Mouse (Mus musculus): ENCODE results near the gene Aldh5a1. TPM values are rescaled to one million over a fixed set of nuclear protein-coding genes. Genes with fewer than 3 reads are reported as not detected.

The Aldh5a1 gene
- polyA plus RNA-seq, 1 experiment from 2014 or later: 9.0 TPM

DNA sequence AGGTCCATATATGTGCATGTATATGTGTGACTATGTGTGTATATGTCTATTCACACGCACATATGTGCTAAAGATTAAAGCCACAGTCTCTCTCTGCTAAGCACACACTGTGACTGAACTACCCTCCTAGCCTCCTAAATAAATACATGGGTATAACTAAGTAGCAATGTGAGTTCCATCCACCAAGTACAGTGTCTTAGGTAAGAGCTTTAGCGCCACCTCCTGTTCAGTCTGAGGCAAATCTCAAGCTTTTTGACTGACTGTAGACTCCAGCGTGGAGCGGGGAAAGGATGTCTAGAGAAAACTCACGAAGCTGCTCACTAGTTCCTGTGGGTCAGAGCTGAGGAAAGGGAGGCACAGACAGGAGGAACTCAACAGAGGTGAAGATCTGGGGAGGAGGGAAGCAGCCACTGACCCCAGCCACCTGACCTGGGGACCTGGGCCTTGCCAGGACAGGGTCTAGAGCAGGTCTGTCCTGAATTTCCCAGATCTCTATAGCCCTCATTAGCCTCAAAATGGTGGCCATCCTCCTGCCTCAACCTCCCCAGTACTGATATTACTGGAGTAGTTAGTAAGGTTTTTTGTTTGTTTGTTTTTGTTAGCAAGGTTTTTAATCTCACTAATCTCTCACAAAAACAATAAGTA is 17.0 kb downstream of the Aldh5a1 start:
- ATAC-seq: peak; percentile 87
- 30% methylated on average over 5 of the region's 5 CpGs for WGBS

GRCm38 (mm10) chr13:24915831-24916230 is 21.6 kb downstream of the Aldh5a1 start:
- no peak overlapping the region for H3K4me3 ChIP-seq (replicated peaks; ENCODE audit: low read length)
- H3K27ac ChIP-seq (ENCODE audit: low read length): no peak overlapping the region
- H3K9ac ChIP-seq (replicated peaks; ENCODE audit: low read depth, low read length): no peak overlapping the region
- H3K9me3 ChIP-seq (ENCODE audit: control insufficient read depth, low read length): no peaks in the 10 kb centered on the region
- H3K4me2 ChIP-seq (ENCODE audit: low read length): no peak overlapping the region
- H3K4me1 ChIP-seq (replicated peaks; ENCODE audit: control insufficient read depth, insufficient read depth, low read length): no peaks in the 10 kb centered on the region
- no peaks in the 10 kb centered on the region for H3K36me3 ChIP-seq (ENCODE audit: control insufficient read depth, insufficient read depth)
- WGBS: 70% methylated on average over 13 of the region's 13 CpGs
- no peaks in the 10 kb centered on the region for H3K27me3 ChIP-seq (replicated peaks; ENCODE audit: control insufficient read depth, insufficient read depth, low read length)
- ATAC-seq: no peak

More for the DNA sequence above, 17.0 kb downstream of the Aldh5a1 start:
- H3K27me3 ChIP-seq (replicated peaks; ENCODE audit: control insufficient read depth, insufficient read depth, low read length): no peaks in the 10 kb centered on the region
- H3K4me3 ChIP-seq (replicated peaks; ENCODE audit: low read length): no peak overlapping the region
- H3K4me1 ChIP-seq (replicated peaks; ENCODE audit: control insufficient read depth, insufficient read depth, low read length): no peaks in the 10 kb centered on the region
- H3K4me2 ChIP-seq (ENCODE audit: low read length): no peak overlapping the region
- peaks cover 4% of the 10 kb centered on the region for H3K36me3 ChIP-seq (ENCODE audit: control insufficient read depth, insufficient read depth)
- no peaks in the 10 kb centered on the region for H3K9me3 ChIP-seq (ENCODE audit: control insufficient read depth, low read length)
- no peak overlapping the region for H3K27ac ChIP-seq (ENCODE audit: low read length)
- no peak overlapping the region for H3K9ac ChIP-seq (replicated peaks; ENCODE audit: low read depth, low read length)

DNA sequence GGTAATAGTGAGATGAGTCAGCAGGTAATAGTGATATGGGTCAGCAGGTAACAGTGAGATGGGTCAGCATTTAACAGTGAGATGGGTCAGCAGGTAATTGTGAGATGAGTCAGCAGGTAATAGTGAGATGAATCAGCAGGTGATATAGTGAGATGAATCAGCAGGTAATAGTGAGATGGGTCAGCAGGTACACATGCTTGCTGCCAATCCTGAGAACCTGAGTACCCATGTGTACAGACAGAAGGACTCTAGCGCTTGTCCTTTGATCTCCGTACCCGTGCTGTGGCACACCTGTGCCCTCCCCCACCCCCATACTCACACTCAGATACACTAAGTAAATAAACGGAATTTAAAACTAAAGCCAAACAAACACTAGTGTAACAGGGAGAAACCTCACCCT is 22.5 kb downstream of the Aldh5a1 start:
- Histone ChIP-seq H3K4me1 (replicated peaks; ENCODE audit: control insufficient read depth, insufficient read depth, low read length) (no peaks in the 10 kb centered on the region), H3K4me3 (replicated peaks; ENCODE audit: low read length) (no peak overlapping the region)
- no peak for ATAC-seq

GRCm38 (mm10) chr13:24913576-24913975 is 23.9 kb downstream of the Aldh5a1 start:
- Histone ChIP-seq H3K27me3 (replicated peaks; ENCODE audit: control insufficient read depth, insufficient read depth, low read length) (no peaks in the 10 kb centered on the region), H3K4me1 (replicated peaks; ENCODE audit: control insufficient read depth, insufficient read depth, low read length) (no peaks in the 10 kb centered on the region), H3K9ac (replicated peaks; ENCODE audit: low read depth, low read length) (no peak overlapping the region), H3K27ac (ENCODE audit: low read length) (no peak overlapping the region), H3K4me3 (replicated peaks; ENCODE audit: low read length) (no peak overlapping the region), H3K9me3 (ENCODE audit: control insufficient read depth, low read length) (no peaks in the 10 kb centered on the region), H3K4me2 (ENCODE audit: low read length) (no peak overlapping the region), H3K36me3 (ENCODE audit: control insufficient read depth, insufficient read depth) (no peaks in the 10 kb centered on the region; the same call in 1 of the 2 replicates)
- WGBS: 94% methylated on average over 7 of the region's 7 CpGs
- no peak for ATAC-seq

More for the DNA sequence above, 22.5 kb downstream of the Aldh5a1 start:
- no peak overlapping the region for H3K9ac ChIP-seq (replicated peaks; ENCODE audit: low read depth, low read length)
- no peak overlapping the region for H3K4me2 ChIP-seq (ENCODE audit: low read length)
- 92% methylated on average over 4 of the region's 4 CpGs for WGBS
- no peaks in the 10 kb centered on the region; the same call in 1 of the 2 replicates for H3K36me3 ChIP-seq (ENCODE audit: control insufficient read depth, insufficient read depth)
- no peak overlapping the region for H3K27ac ChIP-seq (ENCODE audit: low read length)
- H3K9me3 ChIP-seq (ENCODE audit: control insufficient read depth, low read length): no peaks in the 10 kb centered on the region
- H3K27me3 ChIP-seq (replicated peaks; ENCODE audit: control insufficient read depth, insufficient read depth, low read length): no peaks in the 10 kb centered on the region

GRCm38 (mm10) chr13:24909112-24909511 is 28.3 kb downstream of the Aldh5a1 start:
- H3K36me3 ChIP-seq (ENCODE audit: control insufficient read depth, insufficient read depth): no peaks in the 10 kb centered on the region; the same call in 1 of the 2 replicates
- no peak for ATAC-seq
- no peaks in the 10 kb centered on the region for H3K4me1 ChIP-seq (replicated peaks; ENCODE audit: control insufficient read depth, insufficient read depth, low read length)
- H3K9me3 ChIP-seq (ENCODE audit: control insufficient read depth, low read length): no peaks in the 10 kb centered on the region
- no peaks in the 10 kb centered on the region for H3K27me3 ChIP-seq (replicated peaks; ENCODE audit: control insufficient read depth, insufficient read depth, low read length)
- no peak overlapping the region for H3K9ac ChIP-seq (replicated peaks; ENCODE audit: low read depth, low read length)
- no peak overlapping the region for H3K27ac ChIP-seq (ENCODE audit: low read length)
- no peak overlapping the region for H3K4me2 ChIP-seq (ENCODE audit: low read length)
- WGBS: 92% methylated on average over 1 of the region's 1 CpGs
- no peak overlapping the region for H3K4me3 ChIP-seq (replicated peaks; ENCODE audit: low read length)

DNA sequence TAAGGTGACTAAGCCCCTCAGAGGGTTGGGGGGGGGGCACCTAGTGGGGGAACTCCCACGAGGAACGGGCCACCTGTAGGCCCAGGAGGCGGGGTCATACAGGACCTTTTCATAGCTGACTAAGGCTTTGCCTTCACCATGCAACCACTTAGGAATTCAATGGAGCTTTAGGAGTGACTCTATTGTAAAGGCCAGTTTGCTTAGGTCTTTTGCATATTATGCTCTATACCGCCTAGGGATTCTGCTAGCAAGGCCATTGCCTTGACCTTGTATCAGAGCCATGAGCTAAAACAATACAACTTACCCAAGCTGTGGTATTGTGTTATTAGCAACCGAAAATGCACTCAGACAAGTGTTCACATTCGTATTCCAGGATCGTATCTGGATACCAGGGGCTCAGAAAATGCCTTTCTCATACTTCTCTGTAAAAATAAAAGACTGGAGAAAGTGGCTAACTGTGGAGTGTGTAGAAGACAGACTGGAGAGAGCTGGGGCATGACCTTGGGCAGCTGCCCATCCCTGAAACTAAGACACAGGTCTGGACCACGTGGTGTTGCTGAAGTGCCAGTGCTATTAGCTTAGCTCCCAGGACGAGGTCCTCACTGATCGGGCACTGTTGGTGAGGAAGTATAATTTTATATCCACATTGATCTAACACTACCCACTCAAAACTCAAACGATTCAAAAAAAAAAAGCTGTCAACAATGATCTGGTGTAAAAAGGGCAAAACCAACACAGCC is 30.5 kb downstream of the Aldh5a1 start:
- Histone ChIP-seq H3K36me3 (ENCODE audit: control insufficient read depth, insufficient read depth) (no peaks in the 10 kb centered on the region; the same call in 1 of the 2 replicates), H3K4me1 (replicated peaks; ENCODE audit: control insufficient read depth, insufficient read depth, low read length) (no peaks in the 10 kb centered on the region), H3K27ac (ENCODE audit: low read length) (no peak overlapping the region), H3K27me3 (replicated peaks; ENCODE audit: control insufficient read depth, insufficient read depth, low read length) (no peaks in the 10 kb centered on the region), H3K9me3 (ENCODE audit: control insufficient read depth, low read length) (no peaks in the 10 kb centered on the region), H3K9ac (replicated peaks; ENCODE audit: low read depth, low read length) (no peak overlapping the region), H3K4me3 (replicated peaks; ENCODE audit: low read length) (no peak overlapping the region), H3K4me2 (ENCODE audit: low read length) (no peak overlapping the region)
- no peak for ATAC-seq
- WGBS: 68% methylated on average over 11 of the region's 11 CpGs

- Histone ChIP-seq H3K27ac (ENCODE audit: low read length) (no peak overlapping the region), H3K27me3 (replicated peaks; ENCODE audit: control insufficient read depth, insufficient read depth, low read length) (no peaks in the 10 kb centered on the region), H3K9me3 (ENCODE audit: control insufficient read depth, low read length) (no peaks in the 10 kb centered on the region), H3K4me1 (replicated peaks; ENCODE audit: control insufficient read depth, insufficient read depth, low read length) (no peaks in the 10 kb centered on the region), H3K9ac (replicated peaks; ENCODE audit: low read depth, low read length) (no peak overlapping the region), H3K36me3 (ENCODE audit: control insufficient read depth, insufficient read depth) (no peaks in the 10 kb centered on the region; the same call in 1 of the 2 replicates), H3K4me3 (replicated peaks; ENCODE audit: low read length) (no peak overlapping the region), H3K4me2 (ENCODE audit: low read length) (no peak overlapping the region)
- no peak for ATAC-seq
- WGBS: 90% methylated on average over 12 of the region's 12 CpGs
These were observed 32.0 kb downstream of the Aldh5a1 start for GRCm38 (mm10) chr13:24905422-24905821.

DNA sequence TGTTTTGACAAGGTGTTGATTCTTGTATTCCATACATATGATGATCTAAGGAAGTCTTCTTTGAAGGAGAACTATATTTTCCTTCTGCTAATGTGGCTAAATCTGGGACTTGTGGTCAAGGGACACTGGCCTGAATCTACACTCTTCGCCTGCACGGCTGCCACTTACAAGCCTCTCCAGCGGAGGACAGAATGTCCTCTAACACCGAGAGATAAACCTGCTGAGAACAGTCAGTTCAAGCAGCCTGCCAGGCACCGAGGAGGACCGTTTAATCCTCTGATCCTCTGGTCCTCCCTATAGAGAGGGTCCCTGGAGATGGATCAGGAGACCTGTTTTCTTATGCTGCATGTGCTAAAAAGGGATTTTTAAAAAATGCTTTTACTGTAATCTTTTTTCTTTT is 34.0 kb downstream of the Aldh5a1 start:
- Histone ChIP-seq H3K27me3 (replicated peaks; ENCODE audit: control insufficient read depth, insufficient read depth, low read length) (no peaks in the 10 kb centered on the region), H3K4me2 (ENCODE audit: low read length) (no peak overlapping the region), H3K9me3 (ENCODE audit: control insufficient read depth, low read length) (no peaks in the 10 kb centered on the region), H3K4me3 (replicated peaks; ENCODE audit: low read length) (no peak overlapping the region), H3K36me3 (ENCODE audit: control insufficient read depth, insufficient read depth) (no peaks in the 10 kb centered on the region), H3K4me1 (replicated peaks; ENCODE audit: control insufficient read depth, insufficient read depth, low read length) (no peaks in the 10 kb centered on the region), H3K9ac (replicated peaks; ENCODE audit: low read depth, low read length) (no peak overlapping the region), H3K27ac (ENCODE audit: low read length) (no peak overlapping the region)
- 81% methylated on average over 6 of the region's 6 CpGs for WGBS
- ATAC-seq: no peak

DNA sequence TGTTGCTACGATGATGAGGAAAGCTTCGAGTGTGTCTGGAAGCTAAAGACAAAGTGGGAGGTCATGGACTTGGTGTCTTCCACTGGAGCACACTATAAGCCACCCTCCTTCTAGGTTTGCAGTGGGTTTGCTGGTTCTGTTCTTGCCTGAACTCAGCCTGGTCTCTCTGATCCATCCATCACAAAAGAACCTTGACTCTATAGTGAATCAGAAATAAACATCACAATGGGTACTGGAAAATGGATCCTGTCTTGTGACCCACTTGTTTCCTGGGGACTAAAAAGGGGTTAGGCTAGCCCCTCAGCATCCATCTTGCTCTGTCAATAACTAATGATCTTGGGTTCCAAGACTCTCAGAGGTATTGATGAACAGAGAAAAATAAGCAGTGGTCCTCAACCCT is 35.5 kb downstream of the Aldh5a1 start:
- Histone ChIP-seq H3K4me2 (ENCODE audit: low read length) (no peak overlapping the region), H3K9me3 (ENCODE audit: control insufficient read depth, low read length) (no peaks in the 10 kb centered on the region), H3K27me3 (replicated peaks; ENCODE audit: control insufficient read depth, insufficient read depth, low read length) (no peaks in the 10 kb centered on the region), H3K4me3 (replicated peaks; ENCODE audit: low read length) (no peak overlapping the region), H3K36me3 (ENCODE audit: control insufficient read depth, insufficient read depth) (no peaks in the 10 kb centered on the region), H3K27ac (ENCODE audit: low read length) (no peak overlapping the region), H3K4me1 (replicated peaks; ENCODE audit: control insufficient read depth, insufficient read depth, low read length) (no peaks in the 10 kb centered on the region), H3K9ac (replicated peaks; ENCODE audit: low read depth, low read length) (no peak overlapping the region)
- ATAC-seq: no peak
- WGBS: 86% methylated on average over 2 of the region's 2 CpGs
